Mouse (Mus musculus) liver, embryonic 16.5 days (tissue): ENCODE measurements at regions not wholly inside any gene's neighbourhood (a gene's known extent, or its start where the extent isn't known, plus 50 kb on each side); places are given as distances from the start of the nearest gene placed in this dataset.

Experiments
- ATAC-seq: fragments of 200-750 bp; cut with Nextera tagmentation; 2 replicates; pipeline ENCODE4 v1.8.0; 2017; ENCODE audit warnings: low read depth, mild to moderate bottlenecking, moderate number of reproducible peaks, moderate library complexity
- H3K27ac ChIP-seq: fragments of 300-500 bp; sonication (generic); 2 replicates; pipeline ENCODE4 v1.5.1; 2014; ENCODE audit warnings: mild to moderate bottlenecking, low read length
- H3K27me3 ChIP-seq: fragments of 300-500 bp; sonication (generic); 2 replicates; pipeline ENCODE4 v1.6.1; 2014; ENCODE audit warnings: low read depth, low read length, mixed read lengths; ENCODE audit not compliant: control insufficient read depth, insufficient read depth
- H3K36me3 ChIP-seq: fragments of 300-500 bp; sonication (generic); 2 replicates; pipeline ENCODE4 v1.6.1; 2014; ENCODE audit warnings: mild to moderate bottlenecking; ENCODE audit not compliant: control insufficient read depth, insufficient read depth
- H3K4me1 ChIP-seq: fragments of 300-500 bp; sonication (generic); 2 replicates; pipeline ENCODE4 v1.6.1; 2014; ENCODE audit warnings: low read depth, low read length, mixed read lengths; ENCODE audit not compliant: control insufficient read depth
- H3K4me2 ChIP-seq: fragments of 300-500 bp; sonication (generic); 2 replicates; pipeline ENCODE4 v1.6.1; 2014; ENCODE audit warnings: low read depth, low read length, mixed read lengths
- H3K4me3 ChIP-seq: fragments of 300-500 bp; sonication (generic); 2 replicates; pipeline ENCODE4 v1.5.1; 2014; ENCODE audit warnings: low read depth, mild to moderate bottlenecking, low read length
- H3K9ac ChIP-seq: fragments of 300-500 bp; sonication (generic); 2 replicates; pipeline ENCODE4 v1.6.1; 2014; ENCODE audit warnings: low read depth, low read length
- H3K9me3 ChIP-seq: fragments of 300-500 bp; sonication (generic); replicated peaks from 2 replicates; pipeline ENCODE4 v1.6.1; 2016; ENCODE audit warnings: low read length; ENCODE audit not compliant: control insufficient read depth
- WGBS: fragments of 180-500 bp; shearing (Covaris S2); extraction: QIAGEN DNeasy Blood & Tissue Kit; methylation state at CpG from one replicate; pipeline ENCODE4 v1.1.7; 2014; ENCODE audit not compliant: insufficient replicate concordance; 5-methylcytosine and 5-hydroxymethylcytosine counted together

DNA sequence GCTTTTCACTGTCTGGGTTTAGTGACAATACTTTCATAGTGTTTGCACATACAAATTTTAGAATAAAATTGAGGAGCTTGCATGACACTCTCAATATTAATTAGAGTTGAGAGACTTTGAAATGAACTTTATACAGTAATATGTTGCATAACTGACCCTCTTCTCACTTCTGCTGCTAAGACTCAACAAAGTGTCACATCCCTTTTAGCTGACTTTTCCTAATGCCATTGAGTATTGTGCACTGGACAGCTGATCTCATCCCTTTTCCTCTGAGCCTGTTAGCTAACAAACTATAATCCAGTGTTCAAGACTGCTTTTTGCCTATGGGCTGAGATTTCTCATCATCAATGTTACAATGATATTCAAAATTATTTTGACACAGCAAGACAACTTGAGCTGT lies 113.8 kb downstream of the P2ry1 start:
- Histone ChIP-seq H3K4me2 (no peak overlapping the region), H3K36me3 (no peaks in the 10 kb centered on the region), H3K9me3 (no peaks in the 10 kb centered on the region), H3K4me1 (no peaks in the 10 kb centered on the region), H3K27me3 (no peaks in the 10 kb centered on the region), H3K4me3 (no peak overlapping the region), H3K27ac (no peak overlapping the region), H3K9ac (no peak overlapping the region)
- no peak for ATAC-seq

- 39% methylated on average over 1 of the region's 1 CpGs for WGBS
- no peak for ATAC-seq
- H3K4me2 ChIP-seq = no peak overlapping the region
- H3K9me3 ChIP-seq = no peaks in the 10 kb centered on the region
- H3K36me3 ChIP-seq = no peaks in the 10 kb centered on the region
- H3K4me3 ChIP-seq = no peak overlapping the region
- no peaks in the 10 kb centered on the region for H3K27me3 ChIP-seq
- H3K4me1 ChIP-seq = no peaks in the 10 kb centered on the region
- no peak overlapping the region for H3K9ac ChIP-seq
- no peak overlapping the region for H3K27ac ChIP-seq
Observed at GRCm38 (mm10) chr3:61133096-61133495, 130.5 kb downstream of the P2ry1 start.

- WGBS = 27% methylated on average over 2 of the region's 2 CpGs
Observed at GRCm38 (mm10) chr3:61154087-61154486, 151.5 kb downstream of the P2ry1 start.

DNA sequence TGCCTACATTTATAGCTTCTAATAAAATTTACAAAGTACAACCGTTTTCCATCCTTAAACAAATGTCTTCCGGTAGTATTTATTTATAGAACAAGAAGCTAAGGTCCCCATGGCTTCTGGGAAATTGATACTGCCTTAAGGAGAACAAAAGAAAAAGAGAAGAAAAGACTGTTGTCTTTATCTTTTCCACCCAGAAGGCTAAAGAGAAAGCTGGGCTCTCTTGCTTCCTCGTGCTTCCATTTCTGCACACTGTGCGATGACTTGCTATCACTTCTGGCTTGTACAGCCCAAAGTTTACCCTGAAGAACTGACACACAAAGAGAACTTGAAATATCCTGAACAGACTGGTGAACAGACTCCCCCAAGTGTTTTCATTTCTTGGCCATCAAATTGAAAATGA lies 157.2 kb downstream of the P2ry1 start:
- peak; percentile 53; the same call in 1 of the 2 replicates for ATAC-seq
- Histone ChIP-seq H3K27me3 (no peaks in the 10 kb centered on the region), H3K9me3 (no peaks in the 10 kb centered on the region), H3K36me3 (no peaks in the 10 kb centered on the region), H3K4me1 (no peaks in the 10 kb centered on the region), H3K4me2 (no peak overlapping the region; the same call in 1 of the 2 replicates), H3K27ac (no peak overlapping the region), H3K9ac (no peak overlapping the region), H3K4me3 (no peak overlapping the region)
- WGBS = 13% methylated on average over 4 of the region's 4 CpGs

More at GRCm38 (mm10) chr3:61154087-61154486, 151.5 kb downstream of the P2ry1 start:
- Histone ChIP-seq H3K27me3 (no peaks in the 10 kb centered on the region), H3K9me3 (no peaks in the 10 kb centered on the region), H3K27ac (no peak overlapping the region), H3K36me3 (no peaks in the 10 kb centered on the region), H3K9ac (no peak overlapping the region), H3K4me1 (no peaks in the 10 kb centered on the region), H3K4me3 (no peak overlapping the region), H3K4me2 (no peak overlapping the region)
- ATAC-seq = no peak

GRCm38 (mm10) chr3:61161384-61161783 lies 158.8 kb downstream of the P2ry1 start:
- Histone ChIP-seq H3K27me3 (no peaks in the 10 kb centered on the region), H3K4me3 (no peak overlapping the region), H3K36me3 (no peaks in the 10 kb centered on the region), H3K9ac (no peak overlapping the region), H3K9me3 (no peaks in the 10 kb centered on the region), H3K4me1 (no peaks in the 10 kb centered on the region), H3K27ac (no peak overlapping the region), H3K4me2 (no peak overlapping the region)
- ATAC-seq = no peak

DNA sequence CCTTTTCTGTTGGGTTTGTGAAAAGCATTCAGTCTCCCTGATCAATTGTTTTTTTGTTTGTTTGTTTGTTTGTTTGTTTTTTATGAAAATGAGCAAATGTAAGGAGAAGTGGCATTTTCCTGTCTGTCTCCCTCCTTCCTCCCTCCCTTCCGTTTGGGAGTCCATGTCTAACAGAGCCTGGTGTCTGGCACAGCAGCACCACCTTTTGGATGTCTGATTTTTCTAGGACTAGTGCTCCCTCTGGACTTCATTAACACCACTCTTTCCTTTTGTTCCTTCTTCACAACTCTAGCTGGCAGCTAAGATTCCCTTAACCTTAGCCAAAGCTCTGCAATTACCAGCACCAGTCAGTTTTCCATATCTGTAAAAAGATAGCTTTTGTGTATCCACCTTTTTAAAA lies 175.6 kb upstream of the Rap2b start:
- Histone ChIP-seq H3K36me3 (no peaks in the 10 kb centered on the region), H3K4me2 (no peak overlapping the region), H3K9me3 (no peaks in the 10 kb centered on the region), H3K4me3 (no peak overlapping the region), H3K27me3 (no peaks in the 10 kb centered on the region), H3K27ac (no peak overlapping the region), H3K9ac (no peak overlapping the region), H3K4me1 (no peaks in the 10 kb centered on the region)
- 5% methylated on average over 1 of the region's 1 CpGs for WGBS
- no peak for ATAC-seq

DNA sequence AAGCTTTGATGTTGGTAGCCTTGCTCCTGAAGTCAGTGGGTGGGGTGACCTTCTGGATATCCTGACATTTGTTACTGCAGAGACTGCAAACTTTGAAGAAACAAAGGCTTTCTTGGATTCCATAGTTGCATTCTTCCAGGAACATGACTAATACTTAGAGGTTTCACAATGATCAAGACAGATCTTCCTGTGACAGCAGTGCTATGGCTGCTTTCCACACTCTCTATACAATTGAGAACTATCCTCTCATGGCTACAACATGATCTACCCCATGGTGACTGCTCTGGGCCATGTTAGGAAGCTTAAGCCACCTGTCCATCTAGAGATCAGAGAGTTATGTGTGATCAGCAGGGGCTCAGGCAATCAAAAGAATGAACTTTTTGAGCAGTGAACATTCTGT lies 172.8 kb upstream of the Rap2b start:
- Histone ChIP-seq H3K9me3 (no peaks in the 10 kb centered on the region), H3K4me3 (no peak overlapping the region), H3K27ac (no peak overlapping the region), H3K27me3 (no peaks in the 10 kb centered on the region), H3K4me1 (no peaks in the 10 kb centered on the region), H3K4me2 (no peak overlapping the region), H3K36me3 (no peaks in the 10 kb centered on the region), H3K9ac (no peak overlapping the region)
- ATAC-seq = no peak

DNA sequence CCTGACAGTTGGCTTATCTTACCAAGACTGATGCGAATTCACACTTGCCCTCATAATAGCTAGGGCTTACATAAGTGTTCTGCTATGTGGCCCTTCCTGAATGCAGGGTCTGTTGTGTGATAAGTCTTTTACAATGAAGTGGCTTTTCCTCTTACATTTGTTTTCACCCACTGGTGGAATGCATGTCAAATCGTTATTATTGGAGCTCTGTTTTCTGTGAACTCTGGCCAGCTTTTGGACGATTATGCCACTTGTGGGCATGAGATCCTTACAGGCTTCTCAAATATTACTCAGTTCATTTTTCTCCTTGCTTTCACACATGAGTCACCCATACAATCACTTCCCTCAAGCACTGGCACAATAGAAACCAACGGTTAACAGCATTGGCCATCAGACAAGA lies 144.9 kb upstream of the Rap2b start:
- no peaks in the 10 kb centered on the region for H3K9me3 ChIP-seq
- no peaks in the 10 kb centered on the region for H3K27me3 ChIP-seq
- no peak overlapping the region for H3K27ac ChIP-seq
- no peak overlapping the region for H3K4me3 ChIP-seq
- ATAC-seq = no peak
- WGBS = 24% methylated on average over 4 of the region's 4 CpGs
- no peak overlapping the region for H3K9ac ChIP-seq
- no peaks in the 10 kb centered on the region for H3K4me1 ChIP-seq
- no peaks in the 10 kb centered on the region for H3K36me3 ChIP-seq
- H3K4me2 ChIP-seq = no peak overlapping the region

- no peak overlapping the region for H3K27ac ChIP-seq
- no peaks in the 10 kb centered on the region for H3K36me3 ChIP-seq
- no peak overlapping the region for H3K4me3 ChIP-seq
- no peak overlapping the region for H3K4me2 ChIP-seq
- H3K4me1 ChIP-seq = no peaks in the 10 kb centered on the region
- H3K9ac ChIP-seq = no peak overlapping the region
- ATAC-seq = no peak
- H3K9me3 ChIP-seq = no peaks in the 10 kb centered on the region
- no peaks in the 10 kb centered on the region for H3K27me3 ChIP-seq
Observed at GRCm38 (mm10) chr3:61224505-61224904, 136.9 kb upstream of the Rap2b start.

- Histone ChIP-seq H3K9me3 (no peaks in the 10 kb centered on the region), H3K27ac (no peak overlapping the region), H3K9ac (no peak overlapping the region), H3K4me1 (no peaks in the 10 kb centered on the region), H3K4me2 (no peak overlapping the region), H3K36me3 (no peaks in the 10 kb centered on the region), H3K27me3 (no peaks in the 10 kb centered on the region), H3K4me3 (no peak overlapping the region)
- no peak for ATAC-seq
Observed at GRCm38 (mm10) chr3:61225054-61225453, 136.4 kb upstream of the Rap2b start.
